Mouse (Mus musculus): Measurements from ENCODE around the gene Gpr35. TPM values are rescaled to one million over a fixed set of nuclear protein-coding genes. Genes with fewer than 3 reads are reported as not detected.
A peak's percentile ranks its signal among the peaks of the same experiment; 100 is the strongest.

Gene Gpr35
- polyA plus RNA-seq, 1 experiment from 2014 or later: 0.83 TPM

- no peaks in the 10 kb centered on the region for H3K9me3 ChIP-seq (replicated peaks; ENCODE audit: control insufficient read depth, low read length)
- no peaks in the 10 kb centered on the region for H3K36me3 ChIP-seq (ENCODE audit: control insufficient read depth, insufficient read depth)
- H3K4me3 ChIP-seq (ENCODE audit: low read length): no peak overlapping the region
- H3K27me3 ChIP-seq (ENCODE audit: control insufficient read depth, insufficient read depth, low read length): no peaks in the 10 kb centered on the region
- ATAC-seq (replicated peaks; ENCODE audit: extremely low read depth, insufficient read depth, low FRiP score): 0 out of 2 replicates have a peak, but pooled peaks have one; percentile 46
- H3K9ac ChIP-seq (ENCODE audit: low read length): no peak overlapping the region
- H3K4me2 ChIP-seq (ENCODE audit: low read depth, low read length): no peak overlapping the region
- no peak overlapping the region for H3K27ac ChIP-seq (ENCODE audit: low read length)
- H3K4me1 ChIP-seq (ENCODE audit: control insufficient read depth, insufficient read depth, low read length): peaks cover 6% of the 10 kb centered on the region
These were observed 63.8 kb downstream of the Gpr35 start for GRCm38 (mm10) chr1:93014460-93014859.

DNA sequence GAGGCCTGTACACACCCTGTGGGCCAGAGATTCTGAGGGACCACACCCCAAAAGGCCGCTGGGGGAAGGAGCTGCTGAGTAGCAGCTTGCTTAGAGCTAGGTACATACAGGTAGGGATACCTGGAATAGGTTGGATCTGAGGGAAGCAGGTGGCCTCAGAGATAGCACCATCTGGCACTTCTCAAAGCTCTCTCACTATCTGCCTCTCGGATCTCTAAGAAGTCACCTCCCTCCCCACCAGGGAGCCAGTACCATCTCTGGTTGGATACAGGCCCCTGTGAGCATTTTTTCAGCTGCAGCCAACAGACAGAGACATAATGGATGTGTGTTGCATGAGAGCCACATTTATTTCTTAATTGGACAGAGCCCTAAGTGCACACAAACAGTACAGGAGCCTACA is 64.5 kb downstream of the Gpr35 start:
- no peak overlapping the region for H3K27ac ChIP-seq (ENCODE audit: low read length)
- 47% methylated on average over 2 of the region's 2 CpGs for WGBS
- H3K9ac ChIP-seq (ENCODE audit: low read length): no peak overlapping the region
- H3K4me2 ChIP-seq (ENCODE audit: low read depth, low read length): no peak overlapping the region
- H3K4me1 ChIP-seq (ENCODE audit: control insufficient read depth, insufficient read depth, low read length): peaks cover 3% of the 10 kb centered on the region; the same call in 1 of the 2 replicates
- ATAC-seq (replicated peaks; ENCODE audit: extremely low read depth, insufficient read depth, low FRiP score): no peak
- H3K4me3 ChIP-seq (ENCODE audit: low read length): no peak overlapping the region
- 0 out of 2 replicates have a peak, but pooled peaks cover 2% of the 10 kb centered on the region for H3K27me3 ChIP-seq (ENCODE audit: control insufficient read depth, insufficient read depth, low read length)
- no peaks in the 10 kb centered on the region for H3K9me3 ChIP-seq (replicated peaks; ENCODE audit: control insufficient read depth, low read length)
- H3K36me3 ChIP-seq (ENCODE audit: control insufficient read depth, insufficient read depth): no peaks in the 10 kb centered on the region

- H3K27me3 ChIP-seq (ENCODE audit: control insufficient read depth, insufficient read depth, low read length): 0 out of 2 replicates have a peak, but pooled peaks cover 8% of the 10 kb centered on the region
- H3K9me3 ChIP-seq (replicated peaks; ENCODE audit: control insufficient read depth, low read length): no peaks in the 10 kb centered on the region
- ATAC-seq (replicated peaks; ENCODE audit: extremely low read depth, insufficient read depth, low FRiP score): no peak
- H3K36me3 ChIP-seq (ENCODE audit: control insufficient read depth, insufficient read depth): no peaks in the 10 kb centered on the region
- H3K4me2 ChIP-seq (ENCODE audit: low read depth, low read length): no peak overlapping the region
- no peak overlapping the region for H3K4me3 ChIP-seq (ENCODE audit: low read length)
- WGBS: 83% methylated on average over 10 of the region's 10 CpGs
- H3K9ac ChIP-seq (ENCODE audit: low read length): no peak overlapping the region
- no peaks in the 10 kb centered on the region for H3K4me1 ChIP-seq (ENCODE audit: control insufficient read depth, insufficient read depth, low read length)
- H3K27ac ChIP-seq (ENCODE audit: low read length): no peak overlapping the region
These were observed 68.1 kb downstream of the Gpr35 start for GRCm38 (mm10) chr1:93018716-93019115.

DNA sequence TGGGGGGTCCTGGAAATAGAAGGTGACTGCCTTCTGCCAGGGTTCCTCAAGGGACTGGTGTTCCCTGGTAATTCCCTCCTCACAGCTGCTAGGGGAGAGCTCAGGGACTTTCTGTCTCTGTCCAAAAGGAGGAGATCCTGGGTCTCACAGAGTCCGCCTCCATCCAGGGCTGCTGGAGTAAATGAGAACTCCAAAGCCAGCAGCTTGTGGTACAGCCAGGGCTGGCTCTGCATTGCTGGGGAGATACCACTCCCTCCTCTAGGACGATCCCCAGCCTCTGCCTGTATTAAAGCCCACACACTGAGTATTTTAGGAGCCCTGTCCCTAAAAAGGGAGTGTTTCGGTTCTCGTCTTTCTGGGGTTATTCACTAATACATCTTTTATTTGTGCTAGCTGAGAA is 69.9 kb downstream of the Gpr35 start:
- Histone ChIP-seq H3K36me3 (ENCODE audit: control insufficient read depth, insufficient read depth) (no peaks in the 10 kb centered on the region), H3K27ac (ENCODE audit: low read length) (no peak overlapping the region), H3K9ac (ENCODE audit: low read length) (no peak overlapping the region), H3K27me3 (ENCODE audit: control insufficient read depth, insufficient read depth, low read length) (0 out of 2 replicates have a peak, but pooled peaks cover 8% of the 10 kb centered on the region), H3K4me3 (ENCODE audit: low read length) (no peak overlapping the region), H3K4me2 (ENCODE audit: low read depth, low read length) (no peak overlapping the region), H3K9me3 (replicated peaks; ENCODE audit: control insufficient read depth, low read length) (no peaks in the 10 kb centered on the region), H3K4me1 (ENCODE audit: control insufficient read depth, insufficient read depth, low read length) (no peaks in the 10 kb centered on the region)
- 67% methylated on average over 4 of the region's 4 CpGs for WGBS
- no peak for ATAC-seq (replicated peaks; ENCODE audit: extremely low read depth, insufficient read depth, low FRiP score)

DNA sequence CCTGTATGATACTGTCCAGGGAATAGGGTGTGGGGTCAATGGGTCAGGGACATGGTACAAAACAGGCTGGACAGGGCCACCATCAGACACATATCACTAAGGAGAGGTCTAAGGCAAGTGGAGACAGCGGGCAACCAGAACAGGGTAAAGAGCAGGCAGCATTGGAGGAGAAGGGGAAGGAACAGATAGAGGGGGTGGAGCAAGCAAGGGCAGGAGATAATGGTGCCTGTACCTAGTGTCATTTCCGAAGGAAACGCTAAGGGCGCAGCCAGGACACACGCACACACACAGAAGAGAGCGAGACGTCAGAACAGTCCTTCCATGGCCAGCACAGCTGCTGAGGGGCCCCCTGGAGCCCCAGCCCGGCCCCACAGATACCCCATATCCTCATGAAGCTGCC is 75.9 kb downstream of the Gpr35 start:
- no peaks in the 10 kb centered on the region for H3K4me1 ChIP-seq (ENCODE audit: control insufficient read depth, insufficient read depth, low read length)
- H3K4me3 ChIP-seq (ENCODE audit: low read length): no peak overlapping the region
- H3K36me3 ChIP-seq (ENCODE audit: control insufficient read depth, insufficient read depth): no peaks in the 10 kb centered on the region
- no peak overlapping the region for H3K4me2 ChIP-seq (ENCODE audit: low read depth, low read length)
- ATAC-seq (replicated peaks; ENCODE audit: extremely low read depth, insufficient read depth, low FRiP score): no peak
- H3K9ac ChIP-seq (ENCODE audit: low read length): no peak overlapping the region
- H3K9me3 ChIP-seq (replicated peaks; ENCODE audit: control insufficient read depth, low read length): no peaks in the 10 kb centered on the region
- 0 out of 2 replicates have a peak, but pooled peaks cover 4% of the 10 kb centered on the region for H3K27me3 ChIP-seq (ENCODE audit: control insufficient read depth, insufficient read depth, low read length)
- H3K27ac ChIP-seq (ENCODE audit: low read length): no peak overlapping the region
- WGBS: 81% methylated on average over 8 of the region's 8 CpGs

DNA sequence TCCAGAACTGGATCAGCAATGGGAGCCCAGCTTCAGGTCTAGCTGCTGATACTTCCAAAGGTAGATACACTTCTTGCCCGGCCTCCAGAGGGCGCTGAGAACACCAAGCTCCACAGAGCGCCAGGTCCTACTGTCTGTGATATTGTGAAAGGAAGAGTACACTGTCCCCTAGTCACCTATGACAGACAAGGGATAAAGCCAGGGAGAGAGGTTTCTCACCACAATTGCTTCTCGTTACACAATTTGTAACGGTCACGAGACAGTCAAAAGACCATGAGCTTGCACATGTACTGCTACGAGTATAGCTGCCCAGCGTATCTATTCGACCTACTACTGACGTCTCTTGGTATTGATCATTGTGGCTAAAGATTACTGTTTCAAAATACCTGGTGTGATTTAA is 78.7 kb downstream of the Gpr35 start:
- Histone ChIP-seq H3K4me3 (ENCODE audit: low read length) (no peak overlapping the region), H3K27me3 (ENCODE audit: control insufficient read depth, insufficient read depth, low read length) (no peaks in the 10 kb centered on the region), H3K9me3 (replicated peaks; ENCODE audit: control insufficient read depth, low read length) (no peaks in the 10 kb centered on the region), H3K36me3 (ENCODE audit: control insufficient read depth, insufficient read depth) (no peaks in the 10 kb centered on the region), H3K9ac (ENCODE audit: low read length) (no peak overlapping the region), H3K4me1 (ENCODE audit: control insufficient read depth, insufficient read depth, low read length) (peaks cover 12% of the 10 kb centered on the region), H3K27ac (ENCODE audit: low read length) (no peak overlapping the region), H3K4me2 (ENCODE audit: low read depth, low read length) (no peak overlapping the region)
- no peak for ATAC-seq (replicated peaks; ENCODE audit: extremely low read depth, insufficient read depth, low FRiP score)
- whole genome bisulfite sequencing: 93% methylated on average over 10 of the region's 10 CpGs

DNA sequence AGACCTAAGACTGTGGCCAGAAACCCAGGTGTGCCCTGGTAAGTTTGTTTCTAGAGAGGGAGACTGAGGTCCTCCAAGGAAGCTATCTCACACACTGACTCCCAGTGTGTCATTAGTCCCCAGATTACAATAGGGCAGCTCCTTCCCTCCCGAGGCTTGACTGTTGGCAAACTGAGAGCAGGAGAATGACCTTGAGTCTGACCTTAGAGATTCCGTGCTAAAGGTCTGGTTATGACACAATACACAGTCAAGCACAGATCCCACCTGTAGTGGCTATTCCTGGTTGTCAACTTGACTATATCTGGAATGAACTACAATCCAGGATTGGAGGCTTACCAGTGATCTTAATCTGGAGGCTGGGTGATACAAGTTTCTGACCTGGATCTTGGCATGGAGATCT is 79.4 kb downstream of the Gpr35 start:
- Histone ChIP-seq H3K9me3 (replicated peaks; ENCODE audit: control insufficient read depth, low read length) (no peaks in the 10 kb centered on the region), H3K9ac (ENCODE audit: low read length) (no peak overlapping the region), H3K27ac (ENCODE audit: low read length) (no peak overlapping the region), H3K4me1 (ENCODE audit: control insufficient read depth, insufficient read depth, low read length) (peaks cover 12% of the 10 kb centered on the region), H3K27me3 (ENCODE audit: control insufficient read depth, insufficient read depth, low read length) (no peaks in the 10 kb centered on the region), H3K4me3 (ENCODE audit: low read length) (no peak overlapping the region), H3K4me2 (ENCODE audit: low read depth, low read length) (no peak overlapping the region), H3K36me3 (ENCODE audit: control insufficient read depth, insufficient read depth) (no peaks in the 10 kb centered on the region)
- ATAC-seq (replicated peaks; ENCODE audit: extremely low read depth, insufficient read depth, low FRiP score): no peak
- 47% methylated on average over 2 of the region's 2 CpGs for WGBS

DNA sequence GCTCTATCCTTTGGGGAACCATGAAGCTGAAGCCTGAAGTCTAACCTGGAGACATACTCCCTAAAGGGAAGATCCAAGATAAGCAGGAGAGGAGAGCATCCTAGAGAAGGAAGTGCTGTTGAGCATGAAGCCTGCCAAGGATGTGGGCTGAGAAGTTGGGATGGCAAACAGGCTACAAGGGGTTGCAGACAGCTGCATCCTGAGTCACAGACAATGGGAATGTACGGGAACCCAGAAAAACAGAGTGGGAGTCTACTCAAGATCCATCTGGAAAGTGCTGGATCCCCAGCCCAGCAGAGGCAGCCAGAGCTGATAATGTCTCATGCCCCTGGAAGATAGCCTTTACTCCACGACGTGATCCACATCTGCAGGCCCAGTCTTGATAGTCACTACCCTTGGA is 80.5 kb downstream of the Gpr35 start:
- no peaks in the 10 kb centered on the region for H3K36me3 ChIP-seq (ENCODE audit: control insufficient read depth, insufficient read depth)

DNA sequence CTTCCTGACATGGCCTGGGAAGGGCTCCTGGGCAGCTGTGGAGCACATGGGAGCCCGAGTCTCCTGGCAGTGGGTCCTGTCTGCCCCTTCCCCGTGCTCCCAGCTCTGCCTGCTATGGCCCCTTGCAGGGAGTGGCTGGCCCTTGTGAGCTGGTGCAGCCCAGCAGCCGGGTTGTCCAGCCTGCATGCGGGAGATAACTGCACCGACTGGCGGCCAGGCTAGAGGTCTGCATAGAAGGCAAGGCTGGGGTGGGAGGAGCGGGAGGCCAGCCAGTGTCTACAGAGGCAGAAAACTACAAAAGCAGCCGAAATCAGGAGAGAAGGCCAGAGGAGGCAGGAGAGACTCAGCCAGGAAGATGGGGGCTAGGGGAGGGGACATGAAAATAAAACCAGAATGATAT is 83.3 kb downstream of the Gpr35 start:
- Histone ChIP-seq H3K27me3 (ENCODE audit: control insufficient read depth, insufficient read depth, low read length) (no peaks in the 10 kb centered on the region), H3K9ac (ENCODE audit: low read length) (0 out of 2 replicates have a peak overlapping the region, but pooled peaks have one; percentile 18), H3K36me3 (ENCODE audit: control insufficient read depth, insufficient read depth) (peaks cover 6% of the 10 kb centered on the region), H3K27ac (ENCODE audit: low read length) (no peak overlapping the region), H3K9me3 (replicated peaks; ENCODE audit: control insufficient read depth, low read length) (peaks cover 7% of the 10 kb centered on the region; the same call in 1 of the 2 replicates), H3K4me1 (ENCODE audit: control insufficient read depth, insufficient read depth, low read length) (peaks cover 25% of the 10 kb centered on the region), H3K4me2 (ENCODE audit: low read depth, low read length) (no peak overlapping the region), H3K4me3 (ENCODE audit: low read length) (no peak overlapping the region)
- whole genome bisulfite sequencing: 17% methylated on average over 8 of the region's 8 CpGs
- no peak for ATAC-seq (replicated peaks; ENCODE audit: extremely low read depth, insufficient read depth, low FRiP score)

More for the DNA sequence above, 80.5 kb downstream of the Gpr35 start:
- ATAC-seq (replicated peaks; ENCODE audit: extremely low read depth, insufficient read depth, low FRiP score): no peak
- Histone ChIP-seq H3K4me3 (ENCODE audit: low read length) (no peak overlapping the region), H3K9me3 (replicated peaks; ENCODE audit: control insufficient read depth, low read length) (no peaks in the 10 kb centered on the region), H3K27ac (ENCODE audit: low read length) (no peak overlapping the region), H3K4me1 (ENCODE audit: control insufficient read depth, insufficient read depth, low read length) (peaks cover 22% of the 10 kb centered on the region), H3K9ac (ENCODE audit: low read length) (no peak overlapping the region), H3K27me3 (ENCODE audit: control insufficient read depth, insufficient read depth, low read length) (no peaks in the 10 kb centered on the region), H3K4me2 (ENCODE audit: low read depth, low read length) (no peak overlapping the region)
- 80% methylated on average over 3 of the region's 3 CpGs for WGBS

Measured in heart, embryonic 16.5 days (tissue).